Comparison of ENCODE assay signal across 17 mouse cellular contexts in genomic region chr8:22134078-22134749, GRCm38 (mm10). TPM values are rescaled to one million over a fixed set of nuclear protein-coding genes. Genes with fewer than 3 reads are reported as not detected.
DNase-seq lines count a peak whose midpoint lies in the region; ATAC-seq lines count a peak whose summit lies in the region.
"Had no signal": no experiment of that assay in that cellular context is flagged by ENCODE, and none has a peak within 500 bp of the region (broad histone marks: within the 10 kb centered on the region; RNA-seq: fewer than 3 reads in every experiment).

No protein-coding gene starts in this region.

- no peak overlapping the region for H3K9ac ChIP-seq in heart, embryonic 15.5 days
- peak overlapping the region; percentile 44; the same call in 1 of the 2 replicates for H3K9ac ChIP-seq in liver, embryonic 12.5 days
- no peak overlapping the region for H3K9ac ChIP-seq in forebrain, embryonic 15.5 days (replicated peaks)
- H3K9ac ChIP-seq: neural tube, embryonic 15.5 days had no signal

- no peak overlapping the region for H3K4me3 ChIP-seq in heart, embryonic 15.5 days
- H3K4me3 ChIP-seq in heart, embryonic 10.5 days = no peak overlapping the region
- no peak overlapping the region for H3K4me3 ChIP-seq in liver, embryonic 12.5 days
- no peak overlapping the region for H3K4me3 ChIP-seq in forebrain, embryonic 15.5 days
- no peak overlapping the region for H3K4me3 ChIP-seq in forebrain, embryonic 10.5 days
- H3K4me3 ChIP-seq: erythroblast, embryonic 14.5 days; neural tube, embryonic 15.5 days had no signal

- H3K9me3 ChIP-seq in heart, embryonic 15.5 days (replicated peaks) = no peaks in the 10 kb centered on the region
- H3K9me3 ChIP-seq in heart, embryonic 10.5 days = no peaks in the 10 kb centered on the region
- H3K9me3 ChIP-seq in liver, embryonic 12.5 days (replicated peaks) = no peaks in the 10 kb centered on the region
- no peaks in the 10 kb centered on the region for H3K9me3 ChIP-seq in forebrain, embryonic 15.5 days
- no peaks in the 10 kb centered on the region for H3K9me3 ChIP-seq in forebrain, embryonic 10.5 days
- H3K9me3 ChIP-seq: neural tube, embryonic 15.5 days had no signal

- no peaks in the 10 kb centered on the region for H3K27me3 ChIP-seq in heart, embryonic 15.5 days
- H3K27me3 ChIP-seq in heart, embryonic 10.5 days (ENCODE audit: insufficient read depth, poor library complexity, severe bottlenecking) = no peaks in the 10 kb centered on the region
- no peaks in the 10 kb centered on the region for H3K27me3 ChIP-seq in liver, embryonic 12.5 days (replicated peaks)
- H3K27me3 ChIP-seq in forebrain, embryonic 15.5 days = no peaks in the 10 kb centered on the region
- H3K27me3 ChIP-seq in forebrain, embryonic 10.5 days (ENCODE audit: poor library complexity, severe bottlenecking) = no peaks in the 10 kb centered on the region
- H3K27me3 ChIP-seq: neural tube, embryonic 15.5 days had no signal

- H3K27ac ChIP-seq in heart, embryonic 15.5 days = no peak overlapping the region
- no peak overlapping the region for H3K27ac ChIP-seq in heart, embryonic 10.5 days
- peak overlapping the region; percentile 90 for H3K27ac ChIP-seq in liver, embryonic 12.5 days
- no peak overlapping the region for H3K27ac ChIP-seq in forebrain, embryonic 15.5 days (replicated peaks)
- H3K27ac ChIP-seq in forebrain, embryonic 10.5 days = no peak overlapping the region
- H3K27ac ChIP-seq: neural tube, embryonic 15.5 days had no signal

- no peaks in the 10 kb centered on the region; the same call in 1 of the 2 replicates for H3K4me1 ChIP-seq in heart, embryonic 15.5 days (replicated peaks)
- no peaks in the 10 kb centered on the region for H3K4me1 ChIP-seq in heart, embryonic 10.5 days
- H3K4me1 ChIP-seq in liver, embryonic 12.5 days = peaks cover 22% of the 10 kb centered on the region
- no peaks in the 10 kb centered on the region for H3K4me1 ChIP-seq in forebrain, embryonic 15.5 days
- H3K4me1 ChIP-seq in forebrain, embryonic 10.5 days = no peaks in the 10 kb centered on the region
- H3K4me1 ChIP-seq: neural tube, embryonic 15.5 days had no signal

- H3K4me2 ChIP-seq in heart, embryonic 15.5 days = no peak overlapping the region
- H3K4me2 ChIP-seq in liver, embryonic 12.5 days = peak overlapping the region; percentile 57
- H3K4me2 ChIP-seq in forebrain, embryonic 15.5 days (replicated peaks) = no peak overlapping the region
- H3K4me2 ChIP-seq: neural tube, embryonic 15.5 days had no signal

- 81% methylated on average over 7 of the region's 7 CpGs for WGBS in heart, embryonic 15.5 days
- 82% methylated on average over 7 of the region's 7 CpGs for WGBS in heart, embryonic 10.5 days
- WGBS in liver, embryonic 12.5 days (ENCODE audit: insufficient replicate concordance) = 41% methylated on average over 7 of the region's 7 CpGs
- WGBS in forebrain, embryonic 15.5 days = 92% methylated on average over 7 of the region's 7 CpGs
- WGBS in forebrain, embryonic 10.5 days = 94% methylated on average over 7 of the region's 7 CpGs

- 0 out of 2 replicates have a peak, but pooled peaks have one; percentile 18 for ATAC-seq in heart, embryonic 15.5 days (replicated peaks; ENCODE audit: insufficient number of reproducible peaks, insufficient read depth, low FRiP score, low read depth)
- peak; percentile 100 for ATAC-seq in liver, embryonic 12.5 days
- ATAC-seq in forebrain, embryonic 15.5 days (replicated peaks) = no peak

- no peak for DNase-seq in heart, embryonic 10.5 days (ENCODE audit: low spot score)
- peak; percentile 9 for DNase-seq in testis, postnatal 10 days (ENCODE audit: low spot score)
- no peak for DNase-seq in testis, postnatal 14 days (ENCODE audit: low spot score)
- no peak for DNase-seq in forebrain, embryonic 10.5 days (ENCODE audit: extremely low spot score, low spot score)
- DNase-seq in cerebellum, adult 9-11 months = no peak
- DNase-seq: cerebellum, adult 11 months; heart, adult 18-20 months; kidney, adult 18-20 months; lung, adult 18-20 months; retina, postnatal 1 day had no signal

- H3K36me3 ChIP-seq in heart, embryonic 15.5 days = no peaks in the 10 kb centered on the region; the same call in 1 of the 2 replicates
- H3K36me3 ChIP-seq in heart, embryonic 10.5 days = 0 out of 2 replicates have a peak, but pooled peaks cover 5% of the 10 kb centered on the region
- H3K36me3 ChIP-seq in liver, embryonic 12.5 days = no peaks in the 10 kb centered on the region
- H3K36me3 ChIP-seq in forebrain, embryonic 15.5 days = 0 out of 2 replicates have a peak, but pooled peaks cover 8% of the 10 kb centered on the region
- peaks cover 12% of the 10 kb centered on the region for H3K36me3 ChIP-seq in forebrain, embryonic 10.5 days (replicated peaks)

RNA-seq across cellular contexts. Expression of gene Nek5, which starts 9.4 kb away (rescaled TPM):
- polyA plus RNA-seq in heart, embryonic 15.5 days (2015; fragmentation: Nextera tagmentation; extraction: Ambion mirVana) = 0.26 and 0.43 TPM in 2 replicates
- polyA plus RNA-seq in heart, embryonic 10.5 days (2016; fragmentation: Nextera tagmentation; extraction: Ambion mirVana) = 0.09 TPM in 1 of 2 replicates, not detected in the other
- not detected in 2 replicates for polyA plus RNA-seq in liver, embryonic 12.5 days (2016; fragmentation: Nextera tagmentation; extraction: Ambion mirVana)
- polyA plus RNA-seq in forebrain, embryonic 15.5 days (2015; fragmentation: Nextera tagmentation; extraction: Ambion mirVana) = 0.52 and 1.1 TPM in 2 replicates
- not detected in 2 replicates for polyA plus RNA-seq in forebrain, embryonic 10.5 days (2016; fragmentation: Nextera tagmentation; extraction: Ambion mirVana)
- polyA plus RNA-seq: C2C12; erythroblast, embryonic 14.5 days; thymus, postnatal 0 days had no signal

RNA-seq across cellular contexts. Expression of gene Nek3, which starts 32.0 kb away (rescaled TPM):
- 4.3 and 4.5 TPM in 2 replicates for polyA plus RNA-seq in heart, embryonic 15.5 days (2015; fragmentation: Nextera tagmentation; extraction: Ambion mirVana)
- 5.4 and 6.1 TPM in 2 replicates for polyA plus RNA-seq in heart, embryonic 10.5 days (2016; fragmentation: Nextera tagmentation; extraction: Ambion mirVana)
- polyA plus RNA-seq in liver, embryonic 12.5 days (2016; fragmentation: Nextera tagmentation; extraction: Ambion mirVana) = 1.9 and 2.3 TPM in 2 replicates
- polyA plus RNA-seq in forebrain, embryonic 15.5 days (2015; fragmentation: Nextera tagmentation; extraction: Ambion mirVana) = 7.3 and 7.6 TPM in 2 replicates
- 5.8 and 6.1 TPM in 2 replicates for polyA plus RNA-seq in forebrain, embryonic 10.5 days (2016; fragmentation: Nextera tagmentation; extraction: Ambion mirVana)

RNA-seq across cellular contexts. Expression of gene Ckap2, which starts 51.4 kb away (rescaled TPM):
- 30.2 and 31.2 TPM in 2 replicates for polyA plus RNA-seq in heart, embryonic 15.5 days (2015; fragmentation: Nextera tagmentation; extraction: Ambion mirVana)
- 37.4 and 38.9 TPM in 2 replicates for polyA plus RNA-seq in heart, embryonic 10.5 days (2016; fragmentation: Nextera tagmentation; extraction: Ambion mirVana)
- 27.3 and 28.4 TPM in 2 replicates for polyA plus RNA-seq in liver, embryonic 12.5 days (2016; fragmentation: Nextera tagmentation; extraction: Ambion mirVana)
- polyA plus RNA-seq in forebrain, embryonic 15.5 days (2015; fragmentation: Nextera tagmentation; extraction: Ambion mirVana) = 28.4 and 28.7 TPM in 2 replicates
- 57.3 and 59.8 TPM in 2 replicates for polyA plus RNA-seq in forebrain, embryonic 10.5 days (2016; fragmentation: Nextera tagmentation; extraction: Ambion mirVana)

RNA-seq across cellular contexts. Expression of gene Vps36, which starts 58.4 kb away (rescaled TPM):
- polyA plus RNA-seq in heart, embryonic 15.5 days (2015; fragmentation: Nextera tagmentation; extraction: Ambion mirVana) = 20.5 and 21.7 TPM in 2 replicates
- polyA plus RNA-seq in heart, embryonic 10.5 days (2016; fragmentation: Nextera tagmentation; extraction: Ambion mirVana) = 26.6 and 31.5 TPM in 2 replicates
- 13.4 and 13.9 TPM in 2 replicates for polyA plus RNA-seq in liver, embryonic 12.5 days (2016; fragmentation: Nextera tagmentation; extraction: Ambion mirVana)
- polyA plus RNA-seq in forebrain, embryonic 15.5 days (2015; fragmentation: Nextera tagmentation; extraction: Ambion mirVana) = 41.4 TPM in 2 replicates
- polyA plus RNA-seq in forebrain, embryonic 10.5 days (2016; fragmentation: Nextera tagmentation; extraction: Ambion mirVana) = 45.8 and 46.3 TPM in 2 replicates
